Mouse (Mus musculus): ENCODE data around the gene Plscr5. TPM values are rescaled to one million over a fixed set of nuclear protein-coding genes. Genes with fewer than 3 reads are reported as not detected.

Plscr5 gene
- polyA plus RNA-seq, 1 experiment from 2014 or later: not detected

GRCm38 (mm10) chr9:92209850-92210249 lies 17.1 kb downstream of the Plscr5 start:
- H3K27ac ChIP-seq: no peak overlapping the region
- no peaks in the 10 kb centered on the region for H3K4me1 ChIP-seq
- no peak for DNase-seq (ENCODE audit: low spot score)
- H3K9me3 ChIP-seq (replicated peaks): no peaks in the 10 kb centered on the region
- 81% methylated on average over 3 of the region's 3 CpGs for WGBS
- H3K27me3 ChIP-seq (ENCODE audit: low read depth, poor library complexity, severe bottlenecking): no peaks in the 10 kb centered on the region
- no peak overlapping the region for H3K4me3 ChIP-seq
- H3K36me3 ChIP-seq: no peaks in the 10 kb centered on the region

GRCm38 (mm10) chr9:92210386-92210967 lies 17.7 kb downstream of the Plscr5 start:
- H3K36me3 ChIP-seq: no peaks in the 10 kb centered on the region
- no peak overlapping the region for H3K27ac ChIP-seq
- H3K9me3 ChIP-seq (replicated peaks): no peaks in the 10 kb centered on the region
- no peaks in the 10 kb centered on the region for H3K4me1 ChIP-seq
- H3K27me3 ChIP-seq (ENCODE audit: low read depth, poor library complexity, severe bottlenecking): no peaks in the 10 kb centered on the region
- no peak overlapping the region for H3K4me3 ChIP-seq
- DNase-seq (ENCODE audit: low spot score): no peak
- 87% methylated on average over 7 of the region's 7 CpGs for WGBS

- H3K27ac ChIP-seq: no peak overlapping the region
These were observed 18.3 kb downstream of the Plscr5 start for GRCm38 (mm10) chr9:92211048-92211447.

GRCm38 (mm10) chr9:92217484-92217883 lies 24.7 kb downstream of the Plscr5 start:
- Histone ChIP-seq H3K4me1 (no peaks in the 10 kb centered on the region), H3K27ac (no peak overlapping the region), H3K9me3 (replicated peaks) (no peaks in the 10 kb centered on the region), H3K36me3 (no peaks in the 10 kb centered on the region), H3K4me3 (no peak overlapping the region), H3K27me3 (ENCODE audit: low read depth, poor library complexity, severe bottlenecking) (no peaks in the 10 kb centered on the region)
- WGBS: 80% methylated on average over 4 of the region's 4 CpGs
- DNase-seq (ENCODE audit: low spot score): no peak

More at GRCm38 (mm10) chr9:92211048-92211447, 18.3 kb downstream of the Plscr5 start:
- WGBS: 68% methylated on average over 3 of the region's 3 CpGs
- Histone ChIP-seq H3K9me3 (replicated peaks) (no peaks in the 10 kb centered on the region), H3K4me3 (no peak overlapping the region), H3K27me3 (ENCODE audit: low read depth, poor library complexity, severe bottlenecking) (no peaks in the 10 kb centered on the region), H3K36me3 (no peaks in the 10 kb centered on the region), H3K4me1 (no peaks in the 10 kb centered on the region)
- no peak for DNase-seq (ENCODE audit: low spot score)

- Histone ChIP-seq H3K36me3 (no peaks in the 10 kb centered on the region), H3K4me1 (no peaks in the 10 kb centered on the region)
These were observed 25.2 kb downstream of the Plscr5 start for GRCm38 (mm10) chr9:92217896-92218295.

GRCm38 (mm10) chr9:92220151-92220550 lies 27.4 kb downstream of the Plscr5 start:
- H3K9me3 ChIP-seq (replicated peaks): no peaks in the 10 kb centered on the region
- H3K36me3 ChIP-seq: no peaks in the 10 kb centered on the region
- 86% methylated on average over 3 of the region's 3 CpGs for WGBS
- no peaks in the 10 kb centered on the region for H3K4me1 ChIP-seq
- no peak overlapping the region for H3K4me3 ChIP-seq
- DNase-seq (ENCODE audit: low spot score): no peak
- H3K27ac ChIP-seq: no peak overlapping the region
- no peaks in the 10 kb centered on the region for H3K27me3 ChIP-seq (ENCODE audit: low read depth, poor library complexity, severe bottlenecking)

More at GRCm38 (mm10) chr9:92217896-92218295, 25.2 kb downstream of the Plscr5 start:
- no peaks in the 10 kb centered on the region for H3K9me3 ChIP-seq (replicated peaks)
- H3K4me3 ChIP-seq: no peak overlapping the region
- 88% methylated on average over 2 of the region's 2 CpGs for WGBS
- DNase-seq (ENCODE audit: low spot score): no peak
- H3K27ac ChIP-seq: no peak overlapping the region
- no peaks in the 10 kb centered on the region for H3K27me3 ChIP-seq (ENCODE audit: low read depth, poor library complexity, severe bottlenecking)

GRCm38 (mm10) chr9:92221480-92221879 lies 28.7 kb downstream of the Plscr5 start:
- H3K36me3 ChIP-seq: no peaks in the 10 kb centered on the region
- no peak for DNase-seq (ENCODE audit: low spot score)
- H3K27me3 ChIP-seq (ENCODE audit: low read depth, poor library complexity, severe bottlenecking): no peaks in the 10 kb centered on the region
- no peaks in the 10 kb centered on the region for H3K9me3 ChIP-seq (replicated peaks)
- no peaks in the 10 kb centered on the region for H3K4me1 ChIP-seq
- H3K27ac ChIP-seq: no peak overlapping the region
- H3K4me3 ChIP-seq: no peak overlapping the region

- H3K4me1 ChIP-seq: peaks cover under 1% of the 10 kb centered on the region
- H3K4me3 ChIP-seq: no peak overlapping the region
- H3K9me3 ChIP-seq (replicated peaks): no peaks in the 10 kb centered on the region
- H3K27ac ChIP-seq: no peak overlapping the region
- WGBS: 90% methylated on average over 1 of the region's 1 CpGs
- H3K36me3 ChIP-seq: no peaks in the 10 kb centered on the region
- DNase-seq (ENCODE audit: low spot score): no peak
- no peaks in the 10 kb centered on the region for H3K27me3 ChIP-seq (ENCODE audit: low read depth, poor library complexity, severe bottlenecking)
These were observed 32.0 kb downstream of the Plscr5 start for GRCm38 (mm10) chr9:92224598-92225231.

GRCm38 (mm10) chr9:92226127-92226655 lies 33.5 kb downstream of the Plscr5 start:
- no peaks in the 10 kb centered on the region for H3K9me3 ChIP-seq (replicated peaks)
- WGBS: 88% methylated on average over 3 of the region's 3 CpGs
- no peak overlapping the region for H3K4me3 ChIP-seq
- H3K36me3 ChIP-seq: no peaks in the 10 kb centered on the region
- H3K27me3 ChIP-seq (ENCODE audit: low read depth, poor library complexity, severe bottlenecking): no peaks in the 10 kb centered on the region
- no peak overlapping the region for H3K27ac ChIP-seq
- peaks cover 10% of the 10 kb centered on the region for H3K4me1 ChIP-seq
- DNase-seq (ENCODE audit: low spot score): no peak

GRCm38 (mm10) chr9:92226795-92227194 lies 34.1 kb downstream of the Plscr5 start:
- 92% methylated on average over 3 of the region's 3 CpGs for WGBS
- Histone ChIP-seq H3K27me3 (ENCODE audit: low read depth, poor library complexity, severe bottlenecking) (no peaks in the 10 kb centered on the region), H3K36me3 (no peaks in the 10 kb centered on the region), H3K9me3 (replicated peaks) (no peaks in the 10 kb centered on the region), H3K27ac (no peak overlapping the region), H3K4me3 (no peak overlapping the region), H3K4me1 (peaks cover 10% of the 10 kb centered on the region)
- DNase-seq (ENCODE audit: low spot score): no peak

- Histone ChIP-seq H3K27me3 (ENCODE audit: low read depth, poor library complexity, severe bottlenecking) (no peaks in the 10 kb centered on the region), H3K9me3 (replicated peaks) (no peaks in the 10 kb centered on the region), H3K36me3 (no peaks in the 10 kb centered on the region), H3K27ac (no peak overlapping the region), H3K4me1 (peaks cover 10% of the 10 kb centered on the region), H3K4me3 (no peak overlapping the region)
- WGBS: 85% methylated on average over 16 of the region's 16 CpGs
- no peak for DNase-seq (ENCODE audit: low spot score)
These were observed 36.4 kb downstream of the Plscr5 start for GRCm38 (mm10) chr9:92228867-92229832.

GRCm38 (mm10) chr9:92229833-92230205 lies 37.1 kb downstream of the Plscr5 start:
- no peak overlapping the region for H3K4me3 ChIP-seq
- 34% methylated on average over 2 of the region's 2 CpGs for WGBS
- H3K36me3 ChIP-seq: no peaks in the 10 kb centered on the region
- DNase-seq (ENCODE audit: low spot score): no peak
- H3K4me1 ChIP-seq: peaks cover 16% of the 10 kb centered on the region
- H3K27ac ChIP-seq: no peak overlapping the region
- no peaks in the 10 kb centered on the region for H3K9me3 ChIP-seq (replicated peaks)
- no peaks in the 10 kb centered on the region for H3K27me3 ChIP-seq (ENCODE audit: low read depth, poor library complexity, severe bottlenecking)

Data from limb, embryonic 10.5 days (tissue).